Mouse (Mus musculus) hindbrain, embryonic 12.5 days (tissue): ENCODE results near the gene Celsr3. TPM values are rescaled to one million over a fixed set of nuclear protein-coding genes. Genes with fewer than 3 reads are reported as not detected.

Source experiments
- ATAC-seq: fragments of 200-750 bp; cut with Nextera tagmentation; 2 replicates; pipeline ENCODE4 v1.8.0; 2017; ENCODE audit warnings: moderate TSS enrichment; ENCODE audit not compliant: low FRiP score
- H3K27ac ChIP-seq: fragments of 300-500 bp; sonication (generic); 2 replicates; pipeline ENCODE4 v1.5.1; 2016; ENCODE audit warnings: mild to moderate bottlenecking
- H3K27me3 ChIP-seq: fragments of 300-500 bp; sonication (generic); 2 replicates; pipeline ENCODE4 v1.6.1; 2016; ENCODE audit warnings: mild to moderate bottlenecking
- H3K36me3 ChIP-seq: fragments of 300-500 bp; sonication (generic); 2 replicates; pipeline ENCODE4 v1.6.1; 2016; ENCODE audit warnings: mild to moderate bottlenecking
- H3K4me1 ChIP-seq: fragments of 300-500 bp; sonication (generic); 2 replicates; pipeline ENCODE4 v1.6.1; 2016
- H3K4me2 ChIP-seq: fragments of 300-500 bp; sonication (generic); replicated peaks from 2 replicates; pipeline ENCODE4 v1.6.1; 2016; ENCODE audit warnings: mild to moderate bottlenecking
- H3K4me3 ChIP-seq: fragments of 300-500 bp; sonication (generic); 2 replicates; pipeline ENCODE4 v1.5.1; 2016; ENCODE audit warnings: mild to moderate bottlenecking
- H3K9ac ChIP-seq: fragments of 300-500 bp; sonication (generic); 2 replicates; pipeline ENCODE4 v1.6.1; 2016; ENCODE audit warnings: mild to moderate bottlenecking, moderate library complexity
- H3K9me3 ChIP-seq: fragments of 300-500 bp; sonication (generic); replicated peaks from 2 replicates; pipeline ENCODE4 v1.6.1; 2016; ENCODE audit warnings: mild to moderate bottlenecking
- WGBS: fragments of 180-500 bp; shearing (Covaris S2); methylation state at CpG from one replicate; pipeline ENCODE4 v1.1.7; 2016; 5-methylcytosine and 5-hydroxymethylcytosine counted together
- polyA plus RNA-seq: library from polyadenylated mRNA; unstranded; fragments of >200 nt; fragmentation: Nextera tagmentation; extraction: Ambion mirVana; gene quantifications from 2 replicates; pipeline ENCODE4 v1.2.1, GENCODE M21; 2016

Gene Celsr3
- polyA plus RNA-seq, 1 experiment from 2014 or later, result 11.9 TPM

DNA sequence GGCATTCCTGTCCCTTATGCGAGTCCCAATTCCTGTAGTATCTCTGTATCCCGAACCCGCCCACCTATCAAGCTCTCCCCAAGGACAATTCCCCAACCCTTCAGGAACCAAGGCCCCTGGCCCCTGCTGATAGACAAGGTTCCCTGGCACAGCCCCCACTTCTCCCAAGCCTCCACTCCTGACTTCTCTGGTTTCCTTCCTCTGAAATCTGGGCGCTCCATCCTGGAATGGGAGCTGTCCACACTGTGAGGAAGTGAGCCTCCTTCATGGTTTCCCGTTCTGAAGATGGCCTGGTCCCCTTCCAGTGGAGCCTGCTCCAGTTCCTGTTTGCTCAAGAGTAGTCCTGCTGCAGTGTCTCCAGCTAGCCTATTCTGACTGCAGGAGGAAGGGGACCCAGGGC is 16.9 kb upstream of the Celsr3 start:
- Histone ChIP-seq H3K27me3 (no peaks in the 10 kb centered on the region), H3K27ac (no peak overlapping the region), H3K9me3 (no peaks in the 10 kb centered on the region; the same call in 1 of the 2 replicates), H3K36me3 (peaks cover 58% of the 10 kb centered on the region), H3K4me1 (peaks cover 11% of the 10 kb centered on the region), H3K4me2 (peak overlapping the region; percentile 74), H3K9ac (peak overlapping the region; percentile 86), H3K4me3 (peak overlapping the region; percentile 78)
- no peak for ATAC-seq
- 60% methylated on average over 5 of the region's 5 CpGs for WGBS

DNA sequence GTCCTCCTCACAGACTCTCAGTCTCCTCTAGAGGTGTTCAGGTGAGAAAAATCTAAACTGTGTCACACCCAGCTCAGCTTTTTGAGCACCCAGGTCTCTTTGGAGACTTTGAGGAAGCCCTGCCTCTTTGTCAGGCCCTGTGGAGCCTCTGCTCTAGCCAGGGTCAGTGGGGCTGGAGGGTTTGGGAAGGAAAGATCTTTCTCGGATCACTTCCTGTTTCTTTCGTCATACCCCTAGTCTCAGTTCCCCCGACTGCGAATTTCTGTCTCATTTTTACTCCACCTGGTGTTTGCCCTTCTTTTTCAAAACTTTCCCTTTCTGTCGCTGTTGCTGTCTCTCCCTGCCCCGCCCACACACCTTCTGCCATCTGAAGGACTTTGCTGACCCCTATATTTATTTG is 16.4 kb upstream of the Celsr3 start:
- Histone ChIP-seq H3K27me3 (no peaks in the 10 kb centered on the region), H3K4me3 (no peak overlapping the region), H3K4me2 (no peak overlapping the region), H3K9ac (no peak overlapping the region), H3K27ac (no peak overlapping the region), H3K9me3 (no peaks in the 10 kb centered on the region; the same call in 1 of the 2 replicates), H3K36me3 (peaks cover 58% of the 10 kb centered on the region), H3K4me1 (peaks cover 11% of the 10 kb centered on the region)
- WGBS, result 87% methylated on average over 6 of the region's 6 CpGs
- ATAC-seq, result no peak

DNA sequence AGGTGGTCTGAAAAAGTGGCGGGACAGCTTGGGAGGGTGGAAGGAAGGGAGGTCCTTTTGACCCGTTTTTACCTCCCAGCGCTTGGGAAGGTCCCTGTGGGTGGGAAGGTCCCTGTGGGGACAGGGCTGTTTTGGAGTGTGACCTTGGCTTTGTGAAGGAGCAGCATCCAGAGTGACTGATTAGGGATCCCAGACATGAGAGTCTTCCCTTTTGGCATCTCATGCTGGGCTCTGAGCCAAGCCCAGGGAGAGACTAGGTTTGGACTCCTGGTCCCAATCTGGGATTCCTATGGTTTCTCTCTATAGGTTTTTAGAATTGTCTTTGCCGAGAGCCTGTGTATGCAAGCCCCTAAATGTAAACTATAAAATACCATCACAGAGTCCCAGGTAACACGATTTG is 15.6 kb upstream of the Celsr3 start:
- no peak overlapping the region for H3K4me3 ChIP-seq
- H3K4me1 ChIP-seq, result peaks cover 11% of the 10 kb centered on the region
- 82% methylated on average over 5 of the region's 5 CpGs for WGBS
- 0 out of 2 replicates have a peak overlapping the region, but pooled peaks have one; percentile 10 for H3K9ac ChIP-seq
- no peaks in the 10 kb centered on the region; the same call in 1 of the 2 replicates for H3K9me3 ChIP-seq
- no peak for ATAC-seq
- H3K4me2 ChIP-seq, result no peak overlapping the region
- H3K27me3 ChIP-seq, result no peaks in the 10 kb centered on the region
- no peak overlapping the region for H3K27ac ChIP-seq
- peaks cover 58% of the 10 kb centered on the region for H3K36me3 ChIP-seq

DNA sequence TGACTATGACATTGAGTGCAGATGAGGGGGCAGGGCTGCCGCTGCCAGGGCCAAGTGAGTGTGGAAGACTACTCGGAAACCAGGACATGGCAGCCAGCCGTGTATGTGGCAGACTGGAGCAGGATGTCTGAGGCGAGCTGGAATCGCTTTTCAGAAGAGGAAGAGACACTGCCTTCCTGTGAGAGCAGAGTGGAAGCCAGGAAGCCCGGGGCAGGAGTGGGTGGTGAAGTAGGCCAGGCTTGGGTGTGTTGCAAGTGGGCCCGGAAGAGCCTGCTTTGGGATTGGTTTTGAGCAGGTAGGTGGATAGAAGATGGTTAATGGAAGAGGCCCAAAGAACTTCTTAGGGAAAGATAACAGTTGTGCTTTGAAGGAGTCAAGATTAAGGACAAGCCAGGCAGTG is 10.6 kb upstream of the Celsr3 start:
- Histone ChIP-seq H3K9me3 (no peaks in the 10 kb centered on the region; the same call in 1 of the 2 replicates), H3K27ac (no peak overlapping the region), H3K4me1 (no peaks in the 10 kb centered on the region), H3K9ac (no peak overlapping the region), H3K36me3 (peaks cover 64% of the 10 kb centered on the region), H3K4me3 (no peak overlapping the region), H3K4me2 (no peak overlapping the region), H3K27me3 (no peaks in the 10 kb centered on the region)
- no peak for ATAC-seq
- 86% methylated on average over 7 of the region's 7 CpGs for WGBS

DNA sequence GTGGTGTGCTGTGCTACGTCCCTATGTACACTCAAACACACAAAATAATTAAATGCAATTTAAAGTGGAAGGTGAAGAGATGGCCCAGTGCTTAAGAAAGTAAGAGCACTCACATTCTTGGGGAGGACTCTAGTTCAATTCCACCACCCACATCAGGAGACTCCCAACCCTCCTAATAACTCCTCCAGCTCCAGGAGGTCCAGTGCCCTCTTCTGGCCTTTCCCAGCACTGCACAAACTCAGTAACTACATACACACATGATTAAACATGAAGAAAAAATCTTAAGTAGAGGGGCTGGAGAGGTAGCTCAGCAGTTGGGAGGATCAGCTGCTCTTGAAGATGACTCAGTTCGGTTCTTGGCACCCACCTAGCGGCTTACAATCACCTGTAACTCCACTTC is 6.6 kb upstream of the Celsr3 start:
- Histone ChIP-seq H3K27me3 (peaks cover 18% of the 10 kb centered on the region), H3K27ac (no peak overlapping the region), H3K9ac (no peak overlapping the region), H3K36me3 (peaks cover 35% of the 10 kb centered on the region), H3K4me1 (peaks cover 4% of the 10 kb centered on the region; the same call in 1 of the 2 replicates), H3K4me2 (no peak overlapping the region), H3K9me3 (no peaks in the 10 kb centered on the region), H3K4me3 (no peak overlapping the region)
- 61% methylated on average over 3 of the region's 3 CpGs for WGBS
- ATAC-seq, result no peak

DNA sequence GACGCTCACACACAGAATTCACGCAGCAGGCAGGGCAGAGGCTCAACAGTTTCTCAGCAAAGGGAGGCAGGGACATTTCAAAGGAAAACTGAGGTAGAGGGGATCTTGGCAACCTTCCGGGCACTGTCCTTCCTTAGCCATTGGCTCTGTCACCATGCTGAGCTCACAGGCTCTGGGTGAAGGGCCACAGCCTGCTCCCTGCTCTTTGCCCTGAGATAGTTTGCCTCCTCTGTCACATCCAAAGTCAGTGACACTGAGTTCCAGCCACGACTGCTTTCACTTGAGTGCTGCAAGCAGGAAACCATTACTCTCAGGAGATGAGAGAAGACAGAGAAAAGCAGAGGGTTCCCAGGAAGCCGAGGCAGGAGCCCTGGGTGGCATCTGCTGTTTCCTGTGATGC is 6.0 kb upstream of the Celsr3 start:
- no peak overlapping the region for H3K4me3 ChIP-seq
- H3K27me3 ChIP-seq, result peaks cover 23% of the 10 kb centered on the region
- peaks cover 29% of the 10 kb centered on the region for H3K36me3 ChIP-seq
- ATAC-seq, result no peak
- H3K9ac ChIP-seq, result no peak overlapping the region; the same call in 1 of the 2 replicates
- 69% methylated on average over 5 of the region's 5 CpGs for WGBS
- H3K9me3 ChIP-seq, result no peaks in the 10 kb centered on the region
- no peak overlapping the region for H3K4me2 ChIP-seq
- H3K27ac ChIP-seq, result no peak overlapping the region
- peaks cover 4% of the 10 kb centered on the region; the same call in 1 of the 2 replicates for H3K4me1 ChIP-seq

DNA sequence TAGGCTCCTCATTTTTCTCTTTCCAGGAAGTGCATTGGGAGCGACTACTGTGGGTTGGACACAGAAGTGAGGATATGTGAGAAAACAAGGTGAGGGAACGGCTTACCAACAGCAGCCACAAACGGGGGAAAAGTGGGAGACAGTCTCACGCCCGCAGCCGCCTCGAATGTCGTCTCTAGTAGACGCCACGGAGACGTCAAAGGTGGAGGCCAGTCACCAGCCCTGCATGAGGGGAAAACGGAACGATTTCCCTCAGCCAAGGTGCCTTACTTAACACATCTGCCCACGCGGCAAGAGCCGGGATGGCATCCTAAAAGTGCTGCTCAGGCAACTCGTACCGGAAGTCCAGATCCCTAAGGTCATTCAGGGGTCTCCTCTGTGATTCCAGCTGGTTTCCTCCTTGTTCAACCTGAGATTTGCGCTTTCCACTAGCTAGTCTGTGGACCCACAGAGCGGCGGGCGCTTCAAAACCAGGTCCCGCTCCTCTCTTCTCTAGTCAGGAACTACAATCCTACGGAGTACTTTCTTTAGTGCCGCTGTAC is 1.9 kb upstream of the Celsr3 start:
- WGBS, result 5% methylated on average over 25 of the region's 25 CpGs
- peaks cover 21% of the 10 kb centered on the region for H3K4me1 ChIP-seq
- ATAC-seq, result no peak
- peaks cover 61% of the 10 kb centered on the region for H3K27me3 ChIP-seq
- peak overlapping the region; percentile 89 for H3K4me2 ChIP-seq
- H3K9ac ChIP-seq, result peak overlapping the region; percentile 49
- H3K4me3 ChIP-seq, result peak overlapping the region; percentile 79
- H3K36me3 ChIP-seq, result peaks cover 16% of the 10 kb centered on the region
- no peaks in the 10 kb centered on the region for H3K9me3 ChIP-seq
- H3K27ac ChIP-seq, result peak overlapping the region; percentile 89; the same call in 1 of the 2 replicates

DNA sequence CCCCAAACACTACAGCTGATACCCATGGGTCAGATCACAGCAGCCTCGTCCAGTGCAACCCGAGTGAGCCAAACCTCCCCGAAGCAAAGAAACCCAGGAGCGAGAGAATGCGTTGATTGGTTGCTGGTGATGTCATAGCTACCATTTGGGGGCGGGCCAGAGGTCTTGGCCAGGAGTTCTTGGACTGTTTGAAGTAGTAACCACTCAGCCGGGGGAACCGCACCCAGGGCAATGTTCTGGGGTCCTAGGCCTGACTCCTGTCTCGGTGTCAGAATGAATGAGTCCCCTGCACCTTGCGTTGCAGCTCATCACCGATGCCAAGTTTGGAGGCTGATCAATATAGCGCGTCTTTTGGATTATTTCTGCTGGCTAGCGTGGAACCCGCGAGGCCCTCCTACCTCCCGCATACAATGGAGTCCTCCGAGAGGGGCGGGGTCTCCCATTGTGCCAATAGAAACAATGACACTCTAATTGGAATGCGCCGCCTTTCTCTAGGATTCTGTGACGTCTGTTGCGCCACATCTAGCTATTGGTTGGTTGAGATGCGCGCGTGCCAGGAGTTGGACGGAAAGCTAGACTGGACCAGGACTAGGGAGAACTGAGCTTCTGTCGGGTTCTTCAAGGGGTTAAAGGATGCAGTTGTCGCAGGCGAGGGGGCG is 1.2 kb upstream of the Celsr3 start:
- peak overlapping the region; percentile 89 for H3K27ac ChIP-seq
- peak overlapping the region; percentile 89 for H3K4me2 ChIP-seq
- ATAC-seq, result peak; percentile 90
- peak overlapping the region; percentile 79 for H3K4me3 ChIP-seq
- H3K36me3 ChIP-seq, result peaks cover 23% of the 10 kb centered on the region
- peak overlapping the region; percentile 49 for H3K9ac ChIP-seq
- peaks cover 28% of the 10 kb centered on the region for H3K4me1 ChIP-seq
- peaks cover 68% of the 10 kb centered on the region for H3K27me3 ChIP-seq
- under 1% methylated on average over 31 of the region's 31 CpGs for WGBS
- H3K9me3 ChIP-seq, result no peaks in the 10 kb centered on the region

DNA sequence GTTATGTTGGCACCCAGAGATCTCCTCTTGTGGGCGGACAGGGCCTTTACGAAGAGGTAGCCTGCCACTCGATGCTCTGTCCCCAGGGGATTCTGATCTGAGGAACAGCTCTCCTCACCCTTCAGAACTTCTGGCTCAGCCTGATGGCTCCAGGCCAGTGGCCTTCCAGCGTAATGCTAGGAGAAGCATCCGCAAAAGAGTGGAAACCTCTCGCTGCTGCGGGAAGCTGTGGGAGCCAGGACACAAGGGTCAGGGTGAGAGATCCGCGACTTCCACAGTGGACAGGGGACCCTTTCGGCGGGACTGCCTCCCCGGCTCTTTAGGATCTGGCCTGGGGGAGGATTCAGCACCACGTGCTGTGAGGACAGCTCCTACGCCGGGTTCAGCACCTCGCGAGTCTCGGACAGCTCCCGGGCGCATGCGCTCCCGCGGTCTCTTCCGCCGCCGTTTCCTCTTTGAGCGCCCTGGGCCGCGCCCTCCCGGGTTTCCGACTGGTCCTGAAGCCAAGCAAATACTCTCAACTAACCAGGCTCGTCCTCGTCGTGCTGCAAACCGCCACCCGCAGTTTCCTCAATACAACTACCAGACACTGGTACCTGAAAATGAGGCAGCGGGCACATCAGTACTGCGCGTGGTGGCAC is 700 bp downstream of the Celsr3 start:
- H3K36me3 ChIP-seq, result peaks cover 31% of the 10 kb centered on the region
- peaks cover 87% of the 10 kb centered on the region for H3K27me3 ChIP-seq
- H3K9ac ChIP-seq, result peak overlapping the region; percentile 91
- peak overlapping the region; percentile 79 for H3K4me3 ChIP-seq
- WGBS, result 2% methylated on average over 39 of the region's 39 CpGs
- H3K4me2 ChIP-seq, result peak overlapping the region; percentile 89
- no peaks in the 10 kb centered on the region for H3K9me3 ChIP-seq
- ATAC-seq, result no peak
- peaks cover 47% of the 10 kb centered on the region for H3K4me1 ChIP-seq
- peak overlapping the region; percentile 89 for H3K27ac ChIP-seq

DNA sequence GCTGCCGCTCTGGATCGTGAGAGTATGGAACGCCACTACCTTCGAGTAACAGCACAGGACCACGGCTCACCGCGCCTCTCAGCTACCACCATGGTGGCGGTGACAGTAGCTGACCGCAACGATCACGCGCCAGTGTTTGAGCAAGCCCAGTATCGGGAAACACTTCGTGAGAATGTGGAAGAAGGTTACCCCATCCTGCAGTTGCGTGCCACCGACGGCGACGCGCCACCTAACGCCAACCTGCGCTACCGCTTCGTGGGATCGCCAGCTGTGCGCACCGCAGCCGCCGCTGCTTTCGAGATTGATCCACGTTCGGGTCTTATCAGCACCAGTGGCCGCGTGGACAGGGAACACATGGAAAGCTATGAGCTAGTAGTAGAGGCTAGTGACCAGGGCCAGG is 1.3 kb downstream of the Celsr3 start:
- Histone ChIP-seq H3K4me3 (peak overlapping the region; percentile 79), H3K36me3 (peaks cover 38% of the 10 kb centered on the region), H3K4me2 (peak overlapping the region; percentile 89), H3K9me3 (no peaks in the 10 kb centered on the region), H3K27ac (peak overlapping the region; percentile 89; the same call in 1 of the 2 replicates), H3K4me1 (peaks cover 54% of the 10 kb centered on the region), H3K9ac (peak overlapping the region; percentile 91), H3K27me3 (peaks cover 89% of the 10 kb centered on the region)
- WGBS, result 13% methylated on average over 34 of the region's 34 CpGs
- ATAC-seq, result no peak

DNA sequence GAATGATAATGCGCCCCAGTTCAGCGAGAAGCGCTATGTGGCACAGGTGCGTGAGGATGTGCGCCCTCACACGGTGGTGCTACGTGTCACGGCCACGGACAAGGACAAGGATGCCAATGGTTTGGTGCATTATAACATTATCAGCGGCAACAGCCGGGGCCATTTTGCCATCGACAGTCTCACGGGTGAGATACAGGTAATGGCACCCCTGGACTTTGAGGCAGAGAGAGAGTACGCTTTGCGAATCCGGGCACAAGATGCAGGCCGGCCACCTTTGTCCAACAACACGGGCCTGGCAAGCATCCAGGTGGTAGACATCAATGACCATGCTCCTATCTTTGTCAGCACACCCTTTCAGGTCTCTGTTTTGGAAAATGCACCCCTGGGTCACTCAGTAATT is 1.8 kb downstream of the Celsr3 start:
- no peak for ATAC-seq
- peaks cover 58% of the 10 kb centered on the region for H3K4me1 ChIP-seq
- peaks cover 42% of the 10 kb centered on the region for H3K36me3 ChIP-seq
- H3K4me2 ChIP-seq, result peak overlapping the region; percentile 89
- 66% methylated on average over 18 of the region's 18 CpGs for WGBS
- H3K4me3 ChIP-seq, result peak overlapping the region; percentile 79
- no peaks in the 10 kb centered on the region for H3K9me3 ChIP-seq
- peak overlapping the region; percentile 91 for H3K9ac ChIP-seq
- H3K27ac ChIP-seq, result no peak overlapping the region
- H3K27me3 ChIP-seq, result peaks cover 91% of the 10 kb centered on the region

DNA sequence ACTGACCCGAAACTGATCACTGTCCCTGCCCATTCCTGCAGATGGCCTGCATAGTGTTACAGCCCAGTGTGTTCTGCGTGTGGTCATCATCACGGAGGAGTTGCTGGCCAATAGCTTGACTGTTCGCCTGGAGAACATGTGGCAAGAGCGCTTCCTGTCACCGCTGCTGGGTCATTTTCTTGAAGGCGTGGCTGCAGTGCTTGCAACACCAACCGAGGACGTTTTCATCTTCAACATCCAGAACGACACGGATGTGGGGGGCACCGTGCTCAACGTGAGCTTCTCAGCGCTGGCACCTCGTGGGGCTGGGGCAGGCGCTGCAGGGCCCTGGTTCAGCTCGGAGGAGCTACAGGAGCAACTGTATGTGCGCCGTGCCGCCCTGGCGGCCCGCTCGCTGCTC is 5.5 kb downstream of the Celsr3 start:
- peaks cover 67% of the 10 kb centered on the region for H3K27me3 ChIP-seq

More for the DNA sequence above, 5.5 kb downstream of the Celsr3 start:
- Histone ChIP-seq H3K4me2 (peak overlapping the region; percentile 87), H3K4me1 (peaks cover 55% of the 10 kb centered on the region), H3K9ac (peak overlapping the region; percentile 13; the same call in 1 of the 2 replicates), H3K27ac (no peak overlapping the region), H3K9me3 (no peaks in the 10 kb centered on the region), H3K36me3 (peaks cover 79% of the 10 kb centered on the region), H3K4me3 (peak overlapping the region; percentile 38)
- ATAC-seq, result no peak
- 6% methylated on average over 23 of the region's 23 CpGs for WGBS
